Mouse (Mus musculus) spleen, postnatal 10 days (tissue): ENCODE measurements around the gene Fbxw5.
"Not testable (repeated sequence)": the region's sequence is repeated elsewhere in the genome, so short reads cannot be mapped to it uniquely, and the experiment has no call there.

Source experiments
- DNase-seq, 2 experiments: peaks; one replicate each; pipeline ENCODE4 v3.0.0; 2021 to 2022; ENCODE audit warnings: low spot score in 2 of 2

Fbxw5 gene

GRCm38 (mm10) chr2:25509912-25510311 lies 9.4 kb downstream of the Fbxw5 start:
- DNase-seq, result no peak

GRCm38 (mm10) chr2:25526510-25527302 lies 26.2 kb downstream of the Fbxw5 start:
- no peak for DNase-seq

- DNase-seq, result no peak
Observed at GRCm38 (mm10) chr2:25533707-25534106, 33.2 kb downstream of the Fbxw5 start.

GRCm38 (mm10) chr2:25534178-25534865 lies 33.8 kb downstream of the Fbxw5 start:
- DNase-seq, result peak in 1 of 2 experiments; percentile 64

- no peak for DNase-seq
Observed at GRCm38 (mm10) chr2:25534866-25535182, 34.3 kb downstream of the Fbxw5 start.

GRCm38 (mm10) chr2:25536531-25536930 lies 36.0 kb downstream of the Fbxw5 start:
- DNase-seq, result no peak

- no peak for DNase-seq
Observed at GRCm38 (mm10) chr2:25540541-25540948, 40.0 kb downstream of the Fbxw5 start.

GRCm38 (mm10) chr2:25541644-25542367 lies 41.3 kb downstream of the Fbxw5 start:
- no peak for DNase-seq

- DNase-seq, result peak in 1 of 2 experiments; percentile 30
Observed at GRCm38 (mm10) chr2:25545996-25546810, 45.7 kb downstream of the Fbxw5 start.

- peak; percentile 96 to 98 for DNase-seq
Observed at GRCm38 (mm10) chr2:25546811-25547491, 46.4 kb downstream of the Fbxw5 start, which contains the start of gene Traf2. Gene Traf2 (minus strand): TSS chr2:25546940.

- DNase-seq, result no peak
Observed at GRCm38 (mm10) chr2:25549021-25549991, 48.8 kb downstream of the Fbxw5 start.

- DNase-seq, result peak in 1 of 2 experiments; percentile 48
Observed at GRCm38 (mm10) chr2:25551186-25551585, 50.6 kb downstream of the Fbxw5 start.

GRCm38 (mm10) chr2:25553171-25553786 lies 52.7 kb downstream of the Fbxw5 start:
- DNase-seq, result not testable (repeated sequence)
